31 mouse cellular contexts compared by ENCODE assay signal in the genomic region with DNA sequence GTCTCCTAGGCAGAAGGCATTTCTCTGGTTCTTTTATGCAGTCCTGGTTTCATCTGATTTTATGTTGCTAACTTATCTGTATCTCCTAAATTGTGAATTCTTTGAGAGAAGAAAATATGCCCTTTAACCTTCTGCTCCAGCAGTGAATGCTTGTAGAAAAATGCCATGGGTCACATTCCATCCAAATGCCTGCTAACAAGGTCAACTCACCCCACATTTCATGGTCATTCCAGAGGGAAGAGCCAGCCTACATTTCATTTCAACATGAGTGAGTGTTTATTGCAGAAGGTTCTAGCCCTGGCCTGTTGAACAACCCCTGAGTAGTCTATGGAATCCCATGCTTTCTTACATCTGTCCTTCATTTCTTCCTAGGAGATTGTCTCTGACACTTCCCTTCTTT.
DNase-seq lines count a peak whose midpoint lies in the region; ATAC-seq lines count a peak whose summit lies in the region.
"Had no signal": no experiment of that assay in that cellular context is flagged by ENCODE, and none has a peak within 500 bp of the region (broad histone marks: within the 10 kb centered on the region; RNA-seq: fewer than 3 reads in every experiment).

No protein-coding gene starts in this region.

- no peaks in the 10 kb centered on the region for H3K27me3 ChIP-seq in kidney, embryonic 14.5 days (ENCODE audit: control insufficient read depth, insufficient read depth, low read length)
- H3K27me3 ChIP-seq: embryonic facial prominence, embryonic 15.5 days; forebrain, embryonic 13.5 days; heart, embryonic 13.5 days; hindbrain, embryonic 15.5 days; limb, embryonic 15.5 days; midbrain, embryonic 15.5 days; neural tube, embryonic 15.5 days had no signal

- H3K9me3 ChIP-seq in kidney, embryonic 14.5 days (ENCODE audit: control insufficient read depth, low read length), result no peaks in the 10 kb centered on the region
- H3K9me3 ChIP-seq: embryonic facial prominence, embryonic 10.5 days; embryonic facial prominence, embryonic 15.5 days; forebrain, embryonic 13.5 days; hindbrain, embryonic 10.5 days; hindbrain, embryonic 15.5 days; limb, embryonic 10.5 days; limb, embryonic 15.5 days; midbrain, embryonic 15.5 days; neural tube, embryonic 15.5 days had no signal

- H3K27ac ChIP-seq in kidney, embryonic 14.5 days (ENCODE audit: low read depth, low read length), result no peak overlapping the region
- H3K27ac ChIP-seq: embryonic facial prominence, embryonic 10.5 days; embryonic facial prominence, embryonic 15.5 days; forebrain, embryonic 13.5 days; heart, embryonic 13.5 days; hindbrain, embryonic 10.5 days; hindbrain, embryonic 15.5 days; limb, embryonic 10.5 days; limb, embryonic 15.5 days; liver, embryonic 14.5 days; midbrain, embryonic 15.5 days; neural tube, embryonic 15.5 days had no signal

- no peak for ATAC-seq in kidney, embryonic 14.5 days (ENCODE audit: low FRiP score, low TSS enrichment)
- ATAC-seq: activated CD4-positive, CD25-positive, alpha-beta regulatory T cell, adult 4 months; CD4-positive, CD25-positive, alpha-beta regulatory T cell, adult 4 months; forebrain, embryonic 13.5 days; inflammation-experienced regulatory T-cells, adult 6 months; midbrain, embryonic 15.5 days had no signal

- no peaks in the 10 kb centered on the region for H3K36me3 ChIP-seq in kidney, embryonic 14.5 days (ENCODE audit: control insufficient read depth, insufficient read depth, low read length)
- H3K36me3 ChIP-seq: embryonic facial prominence, embryonic 10.5 days; embryonic facial prominence, embryonic 15.5 days; heart, embryonic 13.5 days; hindbrain, embryonic 10.5 days; hindbrain, embryonic 15.5 days; limb, embryonic 10.5 days; limb, embryonic 15.5 days; midbrain, embryonic 15.5 days; neural tube, embryonic 15.5 days had no signal

- no peak overlapping the region for H3K4me3 ChIP-seq in kidney, embryonic 14.5 days (ENCODE audit: low read length)
- H3K4me3 ChIP-seq: embryonic facial prominence, embryonic 10.5 days; embryonic facial prominence, embryonic 15.5 days; forebrain, embryonic 13.5 days; heart, embryonic 13.5 days; hindbrain, embryonic 10.5 days; hindbrain, embryonic 15.5 days; limb, embryonic 10.5 days; limb, embryonic 15.5 days; midbrain, embryonic 15.5 days; neural tube, embryonic 15.5 days had no signal

- DNase-seq in adrenal gland, adult 8-10 months, result peak; percentile 23
- DNase-seq in adrenal gland, adult 18-20 months (ENCODE audit: low spot score in 2 of 2), result no peak
- DNase-seq in kidney, adult 8-10 months, result peak; percentile 9 to 46
- DNase-seq in NIH3T3 (ENCODE audit: low read depth), result peak; percentile 85
- peak; percentile 31 for DNase-seq in yolk sac, embryonic 10.5 days (ENCODE audit: low spot score)
- no peak for DNase-seq in left cerebral cortex, adult 18-20 months (ENCODE audit: low spot score in 2 of 2)
- DNase-seq: cerebellum, adult 2 months; cerebellum, postnatal 36 days; gastrocnemius, postnatal 10 days; heart, postnatal 10 days; layer of hippocampus, postnatal 36 days; lung, embryonic 14.5 days; lung, postnatal 14 days; retina, postnatal 1 day; right cerebral cortex, postnatal 14 days; thymus, postnatal 4 days had no signal

- no peaks in the 10 kb centered on the region for H3K4me1 ChIP-seq in kidney, embryonic 14.5 days (ENCODE audit: control insufficient read depth, insufficient read depth, low read length)
- H3K4me1 ChIP-seq: embryonic facial prominence, embryonic 10.5 days; embryonic facial prominence, embryonic 15.5 days; forebrain, embryonic 13.5 days; hindbrain, embryonic 10.5 days; hindbrain, embryonic 15.5 days; limb, embryonic 10.5 days; limb, embryonic 15.5 days; midbrain, embryonic 15.5 days; neural tube, embryonic 15.5 days had no signal

- H3K9ac ChIP-seq in kidney, embryonic 14.5 days (ENCODE audit: low read depth, low read length), result no peak overlapping the region
- H3K9ac ChIP-seq: embryonic facial prominence, embryonic 15.5 days; forebrain, embryonic 13.5 days; heart, embryonic 13.5 days; hindbrain, embryonic 15.5 days; limb, embryonic 15.5 days; liver, embryonic 14.5 days; lung, embryonic 14.5 days; midbrain, embryonic 15.5 days; neural tube, embryonic 15.5 days had no signal

- H3K4me2 ChIP-seq in kidney, embryonic 14.5 days (replicated peaks; ENCODE audit: low read depth, low read length), result no peak overlapping the region
- H3K4me2 ChIP-seq: embryonic facial prominence, embryonic 15.5 days; forebrain, embryonic 13.5 days; heart, embryonic 13.5 days; hindbrain, embryonic 15.5 days; limb, embryonic 15.5 days; lung, embryonic 14.5 days; midbrain, embryonic 15.5 days; neural tube, embryonic 15.5 days had no signal

Comparison
In these comparisons a context has a peak if more than half of its experiments do, and no peak if none do; other contexts are left out.
1. DNase-seq: peak in adrenal gland, adult 8-10 months (single experiment), kidney, adult 8-10 months (2 of 2), NIH3T3 (single experiment) and yolk sac, embryonic 10.5 days (single experiment); none in adrenal gland, adult 18-20 months (0 of 2) and left cerebral cortex, adult 18-20 months (0 of 2).